Mouse (Mus musculus) layer of hippocampus, adult 8-10 months (tissue): ENCODE data around the gene Gm19684. TPM values are rescaled to one million over a fixed set of nuclear protein-coding genes. Genes with fewer than 3 reads are reported as not detected.
"Not testable (repeated sequence)": the region's sequence is repeated elsewhere in the genome, so short reads cannot be mapped to it uniquely, and the experiment has no call there.

Experiments used
- DNase-seq, 2 experiments: peaks; one replicate each; pipeline ENCODE4 v3.0.0; 2022; ENCODE audit warnings: low spot score in 2 of 2
- total RNA-seq, 4 experiments: library from RNA; stranded (reverse); gene quantifications; 2 replicates each; pipeline ENCODE4 v1.2.4; 2022

Gm19684 gene
- under 1 TPM in 3 of 4 experiments, not detected in 1; 0.22 to 0.61 (median 0.28) TPM for total RNA-seq

- peak in 1 of 2 experiments; percentile 35 for DNase-seq
Observed at GRCm38 (mm10) chr17:36121352-36122020, at the start of gene Gm19684. Gm19684 (plus strand) TSS chr17:36121678.

GRCm38 (mm10) chr17:36081901-36082300 is 39.6 kb upstream of the Gm19684 start:
- not testable (repeated sequence) for DNase-seq

GRCm38 (mm10) chr17:36082519-36083232 is 38.8 kb upstream of the Gm19684 start:
- DNase-seq = not testable (repeated sequence)

GRCm38 (mm10) chr17:36083266-36083869 is 38.1 kb upstream of the Gm19684 start:
- DNase-seq = no peak

GRCm38 (mm10) chr17:36083870-36084451 is 37.5 kb upstream of the Gm19684 start:
- no peak for DNase-seq

GRCm38 (mm10) chr17:36085976-36086375 is 35.5 kb upstream of the Gm19684 start:
- not testable (repeated sequence) for DNase-seq

DNA sequence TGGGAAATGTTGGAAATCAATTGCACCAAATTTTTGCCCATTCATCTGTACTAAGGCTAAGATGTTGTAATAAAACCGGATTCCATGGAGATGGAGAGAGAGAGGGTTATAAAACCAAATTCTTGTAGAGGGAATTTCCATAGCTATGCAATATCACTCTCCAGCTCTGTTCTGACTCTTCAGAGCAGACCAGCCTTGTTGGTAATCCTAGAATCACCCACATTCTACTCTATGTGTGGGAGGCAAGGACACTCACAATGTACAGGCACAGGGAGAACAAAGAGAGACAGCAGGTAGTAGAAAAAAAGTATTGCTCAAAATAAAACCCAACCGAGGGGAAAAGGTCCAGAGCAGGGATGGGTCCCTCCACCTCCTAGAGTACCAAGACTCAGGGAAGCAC is 29.5 kb upstream of the Gm19684 start:
- DNase-seq = not testable (repeated sequence)

DNA sequence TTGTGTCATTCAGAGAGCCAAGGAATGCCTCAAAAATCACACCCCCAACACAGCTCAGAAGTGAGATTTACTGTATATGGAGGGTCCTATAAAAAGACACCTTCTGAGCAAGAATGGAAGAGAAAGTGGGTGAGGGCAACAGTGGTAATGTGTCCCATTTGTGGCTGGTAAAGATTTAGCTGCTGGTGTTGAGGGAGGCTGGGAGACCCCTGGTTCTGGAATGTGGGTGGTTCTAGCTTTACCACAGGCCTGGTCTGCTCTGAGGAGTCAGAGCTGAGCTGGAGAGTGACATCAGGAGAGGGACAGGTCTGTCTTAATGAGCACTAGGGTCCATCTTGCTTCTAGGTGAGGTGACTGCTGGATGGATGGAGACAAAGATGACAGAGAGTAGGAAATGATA is 29.0 kb upstream of the Gm19684 start:
- DNase-seq = not testable (repeated sequence)

DNA sequence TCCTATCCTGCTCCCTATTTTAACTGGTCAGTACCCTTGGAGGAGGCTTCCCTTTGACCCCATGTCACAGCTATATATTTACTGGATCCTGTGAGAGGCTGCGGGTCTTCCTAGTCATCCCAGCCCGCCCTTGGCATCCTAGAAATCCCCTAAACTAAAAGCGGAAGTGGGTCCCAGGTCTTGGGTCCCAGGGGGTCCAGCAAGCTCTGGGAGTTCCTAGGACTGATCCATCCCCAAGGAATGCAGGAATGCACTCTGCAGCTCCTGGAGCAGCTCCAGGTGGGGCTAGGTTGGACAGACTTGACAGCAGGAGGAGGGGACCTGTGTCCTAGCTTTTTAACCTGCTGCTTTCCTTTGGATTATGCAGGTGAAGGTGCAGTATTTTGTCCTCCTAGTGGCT is 27.5 kb upstream of the Gm19684 start:
- DNase-seq = no peak

- DNase-seq = not testable (repeated sequence)
Observed at GRCm38 (mm10) chr17:36099603-36100002, 21.9 kb upstream of the Gm19684 start.

- DNase-seq = not testable (repeated sequence)
Observed at GRCm38 (mm10) chr17:36102091-36102490, 19.4 kb upstream of the Gm19684 start.

DNA sequence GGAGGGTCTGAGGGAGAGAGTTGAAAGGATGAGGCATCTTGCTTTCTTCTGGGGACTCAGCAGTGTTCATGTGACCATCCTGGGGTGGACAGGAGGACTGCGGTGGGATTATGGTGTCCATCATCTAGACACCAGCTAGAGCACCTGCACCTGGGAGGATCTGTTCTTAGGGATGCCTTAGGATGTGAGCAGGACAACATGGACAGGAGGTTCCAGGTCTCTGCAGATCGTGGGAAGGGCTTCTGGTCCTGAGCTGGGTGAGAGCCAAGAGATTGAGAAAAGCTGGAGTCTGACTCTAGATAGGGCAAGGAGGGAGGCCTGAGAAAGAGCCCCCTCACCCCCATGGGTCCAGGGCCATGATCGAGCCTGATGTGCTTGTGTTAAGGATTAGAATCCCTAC is 11.3 kb upstream of the Gm19684 start:
- not testable (repeated sequence) for DNase-seq

- DNase-seq = not testable (repeated sequence)
Observed at GRCm38 (mm10) chr17:36110641-36111509, 10.6 kb upstream of the Gm19684 start.

GRCm38 (mm10) chr17:36111510-36111868 is 10.0 kb upstream of the Gm19684 start:
- not testable (repeated sequence) for DNase-seq

GRCm38 (mm10) chr17:36113979-36114593 is 7.4 kb upstream of the Gm19684 start:
- DNase-seq = not testable (repeated sequence)

DNA sequence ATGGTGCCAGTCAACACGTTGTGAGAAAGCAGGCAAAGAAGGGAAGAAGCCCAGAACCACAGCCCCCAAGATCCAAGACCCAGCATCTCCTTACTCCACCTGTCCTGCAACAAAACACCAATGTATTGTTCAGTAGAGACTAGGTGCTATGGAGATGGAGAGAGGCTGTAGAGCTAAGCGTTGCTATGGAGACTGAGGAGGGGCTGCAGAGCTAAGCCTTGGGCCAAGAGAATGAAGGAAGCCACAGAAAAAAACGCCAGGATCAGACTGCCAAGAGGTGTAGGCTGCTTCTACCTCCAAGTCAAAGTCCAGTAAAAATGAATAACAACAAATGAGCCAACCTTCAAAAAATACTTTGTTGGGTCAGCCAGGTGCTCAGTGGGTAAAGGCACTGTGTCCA is 4.9 kb upstream of the Gm19684 start:
- DNase-seq = not testable (repeated sequence)

DNA sequence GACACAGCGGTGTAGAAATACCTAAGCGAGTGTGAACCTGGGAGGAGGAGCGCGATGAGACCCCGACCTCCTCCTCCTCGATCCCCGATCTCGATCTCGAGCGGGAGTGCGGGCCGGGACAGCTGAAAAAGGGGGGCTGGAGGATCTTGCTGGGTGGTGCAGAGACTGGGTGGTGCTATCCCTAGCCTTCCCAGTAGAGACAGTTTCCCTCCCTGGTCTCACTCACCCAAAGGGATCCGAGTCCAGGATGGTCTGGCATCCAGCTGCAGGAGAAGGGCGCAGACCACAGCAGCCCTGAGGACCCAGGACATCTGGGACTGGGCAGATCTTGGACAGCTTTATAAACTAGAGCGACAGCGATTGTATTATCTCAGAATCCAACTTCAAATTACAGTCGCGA is 639 bp upstream of the Gm19684 start:
- DNase-seq = not testable (repeated sequence)

- DNase-seq = not testable (repeated sequence)
Observed at GRCm38 (mm10) chr17:36124111-36124510, 2.6 kb downstream of the Gm19684 start.

GRCm38 (mm10) chr17:36128525-36128924 is 7.0 kb downstream of the Gm19684 start:
- DNase-seq = not testable (repeated sequence)
